Mouse (Mus musculus) pancreas, adult 10 weeks (tissue): ENCODE results near the gene Gabarap. TPM values are rescaled to one million over a fixed set of nuclear protein-coding genes. Genes with fewer than 3 reads are reported as not detected.

ENCODE experiments used
- polyA plus RNA-seq: library from polyadenylated mRNA; stranded (reverse); fragments of 350-450 nt; fragmentation: Illumina TruSeq; extraction: RNeasy Lipid Tissue Mini Kit (QIAGEN cat#74804); gene quantifications from one replicate; pipeline ENCODE4 v1.2.3, GENCODE M21; 2015; ENCODE audit warnings: low read depth, low replicate concordance; ENCODE audit not compliant: insufficient read depth

Gene Gabarap
- polyA plus RNA-seq: 186 TPM

GRCm38 (mm10) chr11:69990850-69991691 is at the start of gene Gabarap:
Gene Gabarap, plus strand, starts transcription at chr11:69991143.

GRCm38 (mm10) chr11:69948066-69948762 is 42.7 kb upstream of the Gabarap start, which contains the start of gene Slc2a4:
Gene Slc2a4, minus strand, starts transcription at chr11:69948188.

DNA sequence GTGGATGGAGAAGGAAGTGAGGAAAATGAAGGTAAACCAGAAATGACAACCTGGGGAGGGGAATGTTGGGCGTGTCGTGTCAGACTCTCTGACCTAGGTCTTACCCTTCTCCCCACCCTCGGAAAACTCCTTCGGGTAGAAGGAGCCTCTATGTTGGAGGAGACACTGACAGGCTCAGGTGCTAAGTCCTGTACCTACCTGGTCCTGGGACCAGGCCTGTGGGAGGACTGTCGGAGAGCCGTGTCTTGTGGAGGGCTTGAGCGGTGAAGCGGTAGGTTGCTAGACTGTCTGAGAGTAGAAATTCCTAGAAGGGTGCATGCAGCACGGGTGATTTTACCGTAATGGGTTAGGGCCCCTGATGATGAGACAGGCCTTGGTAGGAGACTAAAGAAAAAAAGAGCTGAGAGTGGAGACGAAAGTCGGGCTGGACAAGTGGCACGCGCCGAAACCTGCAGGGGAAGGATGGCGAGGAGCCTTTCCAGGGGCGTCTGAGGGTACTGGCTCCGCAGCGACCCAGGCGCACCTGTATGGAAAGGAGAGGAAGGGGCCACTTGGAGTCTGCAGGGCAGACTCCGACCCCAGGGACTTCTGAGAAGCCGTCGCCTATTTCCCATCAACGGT is 26.2 kb upstream of the Gabarap start, which contains the start of gene Cldn7:
Gene Cldn7 (plus strand): TSS at position 130 of the 621 bp plus-strand sequence.

DNA sequence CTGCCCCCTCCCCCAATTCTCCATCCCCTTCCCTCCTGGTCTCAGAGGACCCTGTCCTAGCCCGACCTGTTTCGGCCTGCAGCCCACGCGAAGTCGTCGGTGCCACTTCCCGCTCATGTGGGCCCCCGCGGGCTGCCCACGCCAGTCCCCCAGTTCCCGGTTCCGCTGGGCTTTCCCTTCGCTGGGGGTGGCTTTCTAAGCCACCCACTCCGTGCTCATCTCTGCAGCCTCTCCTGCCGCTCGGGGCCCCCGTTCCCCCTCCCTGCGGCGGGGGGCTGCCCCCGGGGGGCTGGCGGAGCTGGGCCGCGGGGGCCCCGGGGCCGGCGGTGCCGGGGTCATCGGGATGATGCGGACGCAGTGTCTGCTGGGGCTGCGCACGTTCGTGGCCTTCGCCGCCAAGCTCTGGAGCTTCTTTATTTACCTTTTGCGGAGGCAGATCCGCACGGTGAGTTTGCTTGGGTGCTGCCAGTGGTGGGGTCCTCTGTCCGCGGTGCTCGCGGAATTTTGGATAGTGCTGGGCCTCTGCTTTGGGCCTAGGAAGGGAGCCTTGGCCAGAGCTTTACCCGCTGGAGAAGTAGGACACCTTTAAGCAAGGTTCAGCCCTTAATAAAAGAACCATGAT is 9.7 kb upstream of the Gabarap start, which contains the start of gene Ctdnep1:
Gene Ctdnep1 (plus strand): TSS at position 16 of the 622 bp plus-strand sequence.

GRCm38 (mm10) chr11:69982225-69982624 is 8.7 kb upstream of the Gabarap start, which contains the start of gene Elp5:
Gene Elp5, minus strand, starts transcription at chr11:69982517.

DNA sequence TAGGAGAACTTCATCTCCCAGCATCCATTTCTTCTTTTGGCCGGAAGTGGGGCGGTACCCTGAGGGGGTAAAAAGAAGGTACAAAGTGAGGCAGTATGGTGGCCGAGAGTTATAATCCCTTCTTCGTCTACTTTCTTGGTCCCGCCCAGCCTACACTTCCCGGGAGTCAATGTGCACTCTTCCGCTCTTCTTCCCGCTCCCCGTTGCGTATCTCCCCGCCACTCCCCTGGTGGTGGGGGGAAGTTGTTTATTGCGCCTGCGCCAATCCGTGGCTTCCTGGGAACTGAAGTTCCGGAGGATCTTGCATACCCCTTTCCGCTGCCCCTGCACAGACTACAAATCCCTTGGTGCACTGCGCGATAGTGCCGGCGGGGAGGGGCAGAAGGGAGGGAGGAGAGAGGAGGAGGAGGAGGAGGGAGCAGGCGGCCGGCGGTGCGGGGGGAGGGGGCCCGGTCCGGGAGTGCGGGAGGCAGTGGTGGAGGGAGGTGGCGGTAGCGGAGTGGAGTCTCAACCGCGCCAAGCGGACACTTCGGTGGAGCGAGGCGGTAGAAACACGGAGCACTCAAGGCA is 4.5 kb downstream of the Gabarap start, which contains the start of gene Phf23:
Gene Phf23 (plus strand): TSS at position 387 of the 570 bp plus-strand sequence.

DNA sequence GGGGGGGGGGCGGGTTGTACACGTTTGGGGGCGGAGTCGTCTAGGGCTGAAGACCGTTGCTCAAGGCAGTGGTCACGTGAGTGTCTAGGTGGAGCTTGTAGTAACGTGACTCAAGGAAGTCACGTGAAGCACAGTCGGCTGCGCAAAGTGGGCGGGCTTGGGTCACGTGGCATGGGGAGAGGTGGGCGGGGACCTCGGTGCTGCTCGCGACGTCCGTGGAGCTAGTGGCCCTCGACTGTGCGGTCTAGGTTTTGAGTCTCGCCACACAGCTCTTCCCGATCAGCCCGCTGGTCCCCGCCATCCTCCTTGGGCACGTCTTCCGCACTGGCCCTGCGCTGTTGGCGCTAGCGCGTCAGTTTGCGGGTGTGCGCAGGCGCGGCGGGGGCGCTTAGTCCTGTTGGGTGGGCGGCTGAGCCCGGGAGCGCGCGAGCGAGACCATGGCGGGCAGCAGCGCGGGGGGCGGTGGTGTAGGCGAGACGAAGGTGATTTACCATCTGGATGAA is 9.5 kb downstream of the Gabarap start, which contains the start of gene Dvl2:
Gene Dvl2 (plus strand): TSS at position 200 of the 503 bp plus-strand sequence.

GRCm38 (mm10) chr11:70014880-70015558 is 24.1 kb downstream of the Gabarap start, which contains the start of gene Acadvl:
Gene Acadvl, minus strand, starts transcription at chr11:70015411.

DNA sequence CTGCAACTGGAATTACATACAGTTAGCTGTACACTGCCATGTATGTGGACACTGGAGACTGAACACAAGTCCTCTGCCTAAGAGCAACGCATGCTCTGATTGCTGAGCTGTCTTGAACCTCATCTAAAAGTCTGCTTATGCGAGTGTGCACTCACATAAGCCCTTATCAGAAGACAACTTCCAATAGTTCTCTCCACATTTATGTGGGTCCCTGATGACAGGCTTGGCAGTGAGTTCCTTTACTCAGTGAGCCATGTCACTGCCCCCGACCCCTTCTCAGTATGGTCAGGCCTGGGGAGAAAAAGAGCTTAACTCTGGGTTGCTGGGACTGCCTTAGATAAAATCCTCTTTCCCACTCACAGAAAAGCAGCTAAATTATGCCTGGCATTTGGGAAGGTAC is 25.7 kb downstream of the Gabarap start, which contains the start of gene Dlg4:
Gene Dlg4 (plus strand): TSS at position 274 of the 400 bp plus-strand sequence.

Other genes starting within 250 kb of the Gabarap start
- gene Polr2a, start 232.5 kb upstream of the Gabarap start, polyA plus RNA-seq: 11.2 TPM
- not detected for gene Slc35g3, start 229.2 kb upstream of the Gabarap start, polyA plus RNA-seq
- 7.3 TPM for gene Zbtb4, start 225.2 kb upstream of the Gabarap start, polyA plus RNA-seq
- gene Chrnb1, start 195.2 kb upstream of the Gabarap start, polyA plus RNA-seq: 3.0 TPM
- gene Fgf11, start 189.3 kb upstream of the Gabarap start, polyA plus RNA-seq: 1.2 TPM
- gene Tmem102, start 185.5 kb upstream of the Gabarap start, polyA plus RNA-seq: 1.6 TPM
- gene Gm39566, start 175.8 kb upstream of the Gabarap start, polyA plus RNA-seq: not detected
- not detected for gene Spem2, start 172.7 kb upstream of the Gabarap start, polyA plus RNA-seq
- gene Spem1, start 169.0 kb upstream of the Gabarap start, polyA plus RNA-seq: not detected
- gene Nlgn2, start 153.4 kb upstream of the Gabarap start, polyA plus RNA-seq: 6.3 TPM
- gene Tmem256, start 152.6 kb upstream of the Gabarap start, polyA plus RNA-seq: 73.9 TPM
- 8.3 TPM for gene Plscr3, start 144.8 kb upstream of the Gabarap start, polyA plus RNA-seq
- gene Tnk1, start 132.4 kb upstream of the Gabarap start, polyA plus RNA-seq: 6.0 TPM
- gene Tmem95, start 113.1 kb upstream of the Gabarap start, polyA plus RNA-seq: not detected
- 1.4 TPM for gene Kctd11, start 109.7 kb upstream of the Gabarap start, polyA plus RNA-seq
- gene Acap1, start 95.6 kb upstream of the Gabarap start, polyA plus RNA-seq: 0.87 TPM
- gene 2810408A11Rik, start 90.2 kb upstream of the Gabarap start, polyA plus RNA-seq: not detected
- 12.3 TPM for gene Neurl4, start 90.1 kb upstream of the Gabarap start, polyA plus RNA-seq
- gene Gps2, start 77.3 kb upstream of the Gabarap start, polyA plus RNA-seq: 25.1 TPM
- 133 TPM for gene Eif5a, start 69.2 kb upstream of the Gabarap start, polyA plus RNA-seq
- gene Ybx2, start 55.3 kb upstream of the Gabarap start, polyA plus RNA-seq: 1.6 TPM
- 3.1 TPM for gene Slc2a4, start 43.0 kb upstream of the Gabarap start, polyA plus RNA-seq
- gene Cldn7, start 26.4 kb upstream of the Gabarap start, polyA plus RNA-seq: 21.0 TPM
- gene Ctdnep1, start 10.0 kb upstream of the Gabarap start, polyA plus RNA-seq: 42.3 TPM
- gene Elp5, start 8.6 kb upstream of the Gabarap start, polyA plus RNA-seq: 22.5 TPM
- gene Phf23, start 4.6 kb downstream of the Gabarap start, polyA plus RNA-seq: 15.8 TPM
- gene Dvl2, start 9.5 kb downstream of the Gabarap start, polyA plus RNA-seq: 6.6 TPM
- gene Acadvl, start 24.3 kb downstream of the Gabarap start, polyA plus RNA-seq: 25.2 TPM
- 8.8 TPM for gene Dlg4, start 25.8 kb downstream of the Gabarap start, polyA plus RNA-seq
- not detected for gene Asgr1, start 62.9 kb downstream of the Gabarap start, polyA plus RNA-seq
- gene Asgr2, start 101.5 kb downstream of the Gabarap start, polyA plus RNA-seq: not detected
- gene Mgl2, start 139.2 kb downstream of the Gabarap start, polyA plus RNA-seq: 8.1 TPM
- 6.6 TPM for gene Clec10a, start 165.1 kb downstream of the Gabarap start, polyA plus RNA-seq
- 1.8 TPM for gene Slc16a11, start 221.6 kb downstream of the Gabarap start, polyA plus RNA-seq
- gene Slc16a13, start 229.9 kb downstream of the Gabarap start, polyA plus RNA-seq: 1.4 TPM
- gene Bcl6b, start 238.7 kb downstream of the Gabarap start, polyA plus RNA-seq: 3.7 TPM
- gene 0610010K14Rik, start 246.8 kb downstream of the Gabarap start, polyA plus RNA-seq: 18.4 TPM
- gene Gm21988, start 248.7 kb downstream of the Gabarap start, polyA plus RNA-seq: 8.0 TPM
- 80.2 TPM for gene Rnasek, start 248.7 kb downstream of the Gabarap start, polyA plus RNA-seq